Mouse (Mus musculus) megakaryocyte progenitor cell, adult 5-6 weeks (primary cell): ENCODE results near the gene Mgrn1. TPM values are rescaled to one million over a fixed set of nuclear protein-coding genes. Genes with fewer than 3 reads are reported as not detected.
A peak's percentile ranks its signal among the peaks of the same experiment; 100 is the strongest.

Experiments used
- ATAC-seq: replicated peaks from 2 replicates; pipeline ENCODE4 v1.8.0; 2016; ENCODE audit warnings: mild to moderate bottlenecking, moderate TSS enrichment, inconsistent platforms; ENCODE audit not compliant: poor library complexity
- total RNA-seq, 2 experiments: library from RNA; stranded (forward) in 1 of 2; stranded (reverse) in 1 of 2; fragments of 157-497, 149-512 nt in 1 of 2; fragments of 200-1000 nt in 1 of 2; gene quantifications; 2 replicates each; pipeline versions ENCODE4 v1.2.3 to v1.2.4; 2015 to 2017

Gene Mgrn1
- total RNA-seq, 2 experiments from 2014 or later: 18.2 to 23.2 TPM

- ATAC-seq: peak; percentile 33
These were observed 7.7 kb upstream of the Mgrn1 start for GRCm38 (mm10) chr16:4878192-4878885.

GRCm38 (mm10) chr16:4879101-4879707 lies 6.8 kb upstream of the Mgrn1 start:
- ATAC-seq: peak; percentile 9

- ATAC-seq: peak; percentile 56
These were observed 6.3 kb upstream of the Mgrn1 start for GRCm38 (mm10) chr16:4879708-4880124.

GRCm38 (mm10) chr16:4880136-4880825 lies 5.8 kb upstream of the Mgrn1 start, which contains the start of gene Ubald1:
TSS of gene Ubald1 (minus strand) at chr16:4880315.
- ATAC-seq: peak; percentile 58

DNA sequence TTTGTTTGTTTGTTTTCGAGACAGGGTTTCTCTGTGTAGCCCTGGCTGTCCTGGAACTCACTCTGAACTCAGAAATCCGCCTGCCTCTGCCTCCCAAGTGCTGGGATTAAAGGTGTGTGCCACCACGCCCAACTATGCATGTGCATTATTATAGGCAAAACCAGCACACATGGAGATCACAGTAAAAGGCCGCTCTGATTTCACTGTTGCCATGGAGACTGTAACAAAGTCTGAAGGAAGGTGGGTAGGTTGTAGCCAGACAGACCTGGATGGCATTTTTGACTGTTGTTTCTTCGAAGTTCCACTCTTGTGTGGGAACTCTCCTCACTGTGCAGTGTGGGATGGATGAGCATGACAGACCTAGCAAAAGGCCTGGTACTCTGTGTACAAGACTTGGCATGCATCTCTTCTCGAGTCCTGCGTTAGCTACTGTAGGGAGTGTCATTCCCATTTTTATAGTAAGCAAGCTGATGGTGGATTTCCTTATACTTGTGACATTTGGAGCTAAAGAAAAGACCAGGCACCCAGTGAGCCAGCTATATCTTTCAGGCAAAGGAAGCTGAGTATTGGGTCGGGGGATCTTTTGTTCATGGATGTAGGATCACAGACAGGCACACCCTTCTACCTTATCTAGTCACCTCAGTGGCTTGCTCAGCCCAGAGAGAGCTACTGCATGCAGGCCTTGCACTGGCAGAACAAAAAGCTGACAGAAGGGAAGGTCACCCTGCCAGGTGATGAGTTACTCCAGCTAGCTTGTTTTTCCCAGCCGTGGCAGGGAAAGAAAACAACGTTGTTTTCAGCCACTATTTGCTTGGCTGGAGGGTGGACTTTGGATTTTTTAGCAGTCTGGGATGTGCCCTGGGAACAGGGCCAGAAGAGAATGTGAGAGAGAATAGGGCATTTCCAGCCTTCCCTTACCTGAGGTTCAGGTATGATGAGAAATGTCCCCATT lies 4.4 kb upstream of the Mgrn1 start:
- no peak for ATAC-seq

GRCm38 (mm10) chr16:4884930-4885329 lies 1.1 kb upstream of the Mgrn1 start:
- no peak for ATAC-seq

DNA sequence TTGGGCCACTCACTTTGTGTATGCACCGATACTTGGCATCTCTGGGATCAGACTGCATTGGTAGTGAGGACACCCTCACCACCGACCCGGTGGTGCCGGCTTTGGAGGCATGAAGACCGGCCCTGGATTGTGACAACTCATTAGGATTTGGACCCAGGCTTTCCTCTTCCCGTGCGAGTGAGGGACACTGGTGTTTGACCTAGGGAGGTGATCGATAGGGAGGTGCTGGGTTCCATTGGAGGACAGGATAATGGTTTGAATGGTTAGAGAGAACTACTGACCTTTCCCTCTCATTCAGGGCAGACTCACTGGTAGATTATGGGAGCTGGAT lies 606 bp downstream of the Mgrn1 start:
- ATAC-seq: no peak

DNA sequence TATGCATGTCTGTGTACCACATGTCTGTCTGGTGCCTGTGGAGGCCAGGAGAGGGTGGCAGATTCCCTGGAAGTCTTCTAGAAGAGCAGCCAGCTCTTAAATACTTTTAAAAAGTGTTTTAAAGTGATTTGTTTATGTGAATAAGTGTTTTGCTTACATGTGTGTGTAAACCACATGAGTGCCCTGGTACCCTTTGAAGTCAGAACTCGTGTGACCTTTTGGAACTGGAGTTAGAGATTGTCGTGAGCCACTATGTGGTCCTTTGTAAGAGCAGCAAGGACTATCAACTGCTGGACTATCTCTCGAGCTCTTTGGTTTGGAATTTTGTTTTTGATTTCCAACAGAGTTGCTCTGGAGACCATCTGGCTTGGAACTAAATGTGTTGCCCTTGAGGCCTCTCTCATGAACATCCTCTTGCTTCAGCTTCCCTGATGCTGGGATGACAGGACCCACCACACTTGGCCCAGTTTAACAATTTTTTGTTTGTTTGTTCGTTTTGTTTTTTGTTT lies 4.2 kb downstream of the Mgrn1 start:
- no peak for ATAC-seq

GRCm38 (mm10) chr16:4892171-4892570 lies 6.1 kb downstream of the Mgrn1 start:
- ATAC-seq: no peak

GRCm38 (mm10) chr16:4894201-4894908 lies 8.3 kb downstream of the Mgrn1 start:
- ATAC-seq: no peak

- peak; percentile 82 for ATAC-seq
These were observed 10.4 kb downstream of the Mgrn1 start for GRCm38 (mm10) chr16:4896249-4897027.

DNA sequence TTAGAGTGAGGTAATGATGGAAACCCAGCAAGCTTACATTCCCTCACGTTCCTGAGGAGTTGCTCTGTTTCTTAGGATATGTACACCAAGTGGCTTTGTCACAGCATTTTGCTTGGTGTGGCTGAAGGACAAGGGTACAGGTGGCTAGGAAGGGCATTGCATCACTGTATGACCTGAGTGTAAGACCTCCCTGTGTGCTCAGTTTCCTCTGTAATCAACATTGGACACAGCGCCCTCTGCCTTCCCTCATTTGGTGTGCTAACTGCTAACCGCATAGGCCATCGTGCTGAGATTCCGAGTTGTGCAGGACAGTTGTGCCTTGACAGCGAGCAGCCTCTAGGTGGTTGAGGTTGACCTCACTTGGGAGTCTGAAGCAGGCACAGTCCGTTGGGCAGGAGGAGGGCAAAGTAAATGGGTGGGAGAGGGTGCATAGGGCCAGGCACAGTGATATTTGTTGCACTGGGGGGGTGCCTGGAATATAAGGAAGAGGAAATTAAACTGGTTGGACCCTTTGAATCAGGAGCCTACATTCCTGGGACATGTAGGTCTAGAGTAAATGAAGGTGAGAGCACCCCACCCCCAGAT lies 11.2 kb downstream of the Mgrn1 start:
- ATAC-seq: peak; percentile 57

GRCm38 (mm10) chr16:4898881-4899280 lies 12.8 kb downstream of the Mgrn1 start:
- ATAC-seq: no peak

- ATAC-seq: no peak
These were observed 13.7 kb downstream of the Mgrn1 start for GRCm38 (mm10) chr16:4899711-4900110.

GRCm38 (mm10) chr16:4901167-4901566 lies 15.1 kb downstream of the Mgrn1 start:
- ATAC-seq: no peak

DNA sequence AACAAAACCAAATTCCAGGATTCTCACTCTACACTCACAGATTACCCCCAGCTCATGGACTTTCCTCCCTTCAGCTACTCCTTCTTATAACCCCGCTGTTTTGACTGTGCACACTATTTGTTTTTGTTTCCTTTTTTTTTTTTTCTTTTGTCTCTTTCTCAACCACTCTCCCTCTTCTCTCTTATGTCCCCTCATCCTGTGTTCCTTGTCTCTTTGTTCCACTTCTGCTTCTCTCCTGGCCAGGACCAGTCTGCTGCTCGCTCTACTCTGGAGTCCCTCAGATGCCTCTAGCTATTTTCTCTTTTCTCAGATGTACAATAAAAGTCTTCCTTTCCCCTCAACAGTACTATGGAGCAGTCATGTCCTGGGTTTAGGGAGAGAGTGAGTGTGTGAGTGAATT lies 16.3 kb downstream of the Mgrn1 start:
- 0 out of 2 replicates have a peak, but pooled peaks have one; percentile 29 for ATAC-seq

DNA sequence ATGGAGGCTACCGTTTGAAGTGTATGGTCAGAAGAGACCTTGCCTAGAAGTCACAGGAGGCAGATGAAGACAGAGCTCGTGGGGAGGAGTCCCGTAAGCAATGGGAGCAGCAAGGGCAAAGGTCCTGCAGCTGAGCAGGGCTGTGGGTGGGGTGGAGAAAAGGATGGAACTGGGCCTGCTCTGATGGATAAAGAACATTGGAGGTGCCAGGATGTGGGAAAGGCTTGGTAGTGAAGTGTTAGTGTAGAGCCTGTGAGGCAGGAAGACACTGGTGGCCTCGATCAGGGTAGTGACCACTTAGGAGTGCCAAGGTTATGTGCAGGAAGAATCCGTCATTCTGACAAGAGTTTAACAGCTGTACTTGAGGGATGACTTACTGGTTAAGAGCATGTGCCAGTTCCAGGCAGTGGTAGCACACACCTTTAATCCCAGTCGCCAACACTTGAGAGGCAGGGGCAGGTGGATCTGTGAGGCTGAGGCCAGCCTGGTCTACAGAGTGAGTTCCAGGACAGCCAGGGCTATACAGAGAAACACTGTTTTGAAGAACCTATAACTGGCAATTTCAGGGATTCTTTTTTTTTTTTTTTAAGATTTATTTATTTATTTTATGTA lies 17.5 kb downstream of the Mgrn1 start:
- no peak for ATAC-seq

GRCm38 (mm10) chr16:4904878-4905277 lies 18.8 kb downstream of the Mgrn1 start:
- ATAC-seq: no peak

DNA sequence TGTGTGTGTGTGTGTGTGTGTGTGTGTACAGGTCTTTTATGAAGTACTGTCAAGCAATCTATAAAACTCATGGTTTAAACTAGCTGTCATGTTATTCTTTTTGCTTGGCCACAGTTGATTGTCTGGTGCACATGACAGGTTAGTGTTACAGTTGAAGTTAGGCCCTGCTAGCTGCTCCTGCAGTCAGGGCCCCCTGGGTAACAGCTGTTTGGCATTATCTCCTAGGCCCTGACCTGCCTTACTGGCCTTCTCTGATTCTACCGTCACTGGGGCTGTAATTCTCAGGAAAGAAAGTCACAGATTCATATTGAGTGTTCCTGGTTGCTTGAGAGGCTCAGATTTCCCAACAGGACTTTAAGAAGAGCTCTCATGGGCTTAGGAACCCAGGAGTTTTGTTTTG lies 19.5 kb downstream of the Mgrn1 start:
- no peak for ATAC-seq
